Mouse (Mus musculus) forebrain, embryonic 11.5 days (tissue): ENCODE results near the gene C87436. TPM values are rescaled to one million over a fixed set of nuclear protein-coding genes. Genes with fewer than 3 reads are reported as not detected.
"Not testable (repeated sequence)": the region's sequence is repeated elsewhere in the genome, so short reads cannot be mapped to it uniquely, and the experiment has no call there.

Source experiments
- ATAC-seq: fragments of 200-750 bp; cut with Nextera tagmentation; replicated peaks from 2 replicates; pipeline ENCODE4 v1.8.0; 2017; ENCODE audit warnings: moderate TSS enrichment; ENCODE audit not compliant: low FRiP score
- DNase-seq: peaks from one replicate; pipeline ENCODE4 v3.0.0-alpha.2; 2017; ENCODE audit warnings: low spot score
- H3K27ac ChIP-seq: fragments of 300-500 bp; sonication (generic); 2 replicates; pipeline ENCODE4 v1.5.1; 2014; ENCODE audit warnings: low read depth, low read length
- H3K27me3 ChIP-seq: fragments of 300-500 bp; sonication (generic); 2 replicates; pipeline ENCODE4 v1.6.1; 2014; ENCODE audit warnings: mild to moderate bottlenecking, low read length, mixed read lengths; ENCODE audit not compliant: control insufficient read depth, insufficient read depth
- H3K36me3 ChIP-seq: fragments of 300-500 bp; sonication (generic); 2 replicates; pipeline ENCODE4 v1.6.1; 2014; ENCODE audit warnings: mild to moderate bottlenecking, low read length, moderate library complexity, mixed read lengths; ENCODE audit not compliant: control insufficient read depth, insufficient read depth
- H3K4me1 ChIP-seq: fragments of 300-500 bp; sonication (generic); replicated peaks from 2 replicates; pipeline ENCODE4 v1.6.1; 2014; ENCODE audit warnings: low read length, mixed read lengths; ENCODE audit not compliant: control insufficient read depth, insufficient read depth
- H3K4me2 ChIP-seq: fragments of 300-500 bp; sonication (generic); 2 replicates; pipeline ENCODE4 v1.6.1; 2014; ENCODE audit warnings: low read depth, mild to moderate bottlenecking, low read length, moderate library complexity, mixed read lengths; ENCODE audit not compliant: severe bottlenecking
- H3K4me3 ChIP-seq: fragments of 300-500 bp; sonication (generic); 2 replicates; pipeline ENCODE4 v1.5.1; 2014; ENCODE audit warnings: low read depth, low read length
- H3K9ac ChIP-seq: fragments of 300-500 bp; sonication (generic); 2 replicates; pipeline ENCODE4 v1.6.1; 2014; ENCODE audit warnings: low read length
- H3K9me3 ChIP-seq: fragments of 300-500 bp; sonication (generic); 2 replicates; pipeline ENCODE4 v1.6.1; 2016; ENCODE audit warnings: low read length, mixed read lengths; ENCODE audit not compliant: control insufficient read depth
- WGBS: fragments of 180-500 bp; shearing (Covaris S2); extraction: QIAGEN DNeasy Blood & Tissue Kit; methylation state at CpG from one replicate; pipeline ENCODE4 v1.1.7; 2014; 5-methylcytosine and 5-hydroxymethylcytosine counted together
- polyA plus RNA-seq: library from polyadenylated mRNA; unstranded; fragments of >200 nt; fragmentation: Nextera tagmentation; extraction: Ambion mirVana; gene quantifications from 2 replicates; pipeline ENCODE4 v1.2.1, GENCODE M21; 2014

C87436 gene
- polyA plus RNA-seq, 1 experiment from 2014 or later: 28.1 TPM

DNA sequence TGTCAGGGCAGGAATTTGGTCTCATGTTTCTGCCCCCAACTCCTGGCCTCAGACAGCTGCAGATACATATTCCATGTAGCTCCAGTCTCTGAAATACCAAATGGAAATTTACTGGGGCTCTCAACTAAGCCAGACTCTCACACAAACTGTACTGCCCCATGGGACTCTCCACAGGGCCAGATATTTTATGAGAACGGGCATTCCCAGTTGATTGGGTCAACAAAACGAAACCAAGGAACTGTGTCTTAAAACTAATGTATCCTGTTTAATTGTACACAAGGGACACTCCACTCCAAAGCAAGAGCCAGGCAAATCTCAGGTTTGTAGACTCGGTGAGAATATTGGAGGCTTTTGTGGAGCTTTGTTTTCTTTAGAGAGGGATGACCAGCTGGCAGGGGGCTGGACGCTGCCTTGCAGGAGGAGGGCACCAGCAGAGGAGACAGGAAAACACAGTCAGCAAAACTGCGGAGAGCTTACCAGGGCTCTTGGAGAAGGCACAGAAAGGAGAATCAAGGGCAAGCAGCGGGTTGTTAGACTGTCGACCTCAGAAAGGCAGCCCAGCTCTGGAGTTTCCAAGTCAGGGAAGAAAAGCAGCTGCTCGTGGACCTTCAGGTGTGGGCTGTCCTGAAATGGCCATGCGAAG lies 42.1 kb downstream of the C87436 start:
- H3K36me3 ChIP-seq: no peaks in the 10 kb centered on the region
- no peaks in the 10 kb centered on the region for H3K9me3 ChIP-seq
- WGBS: 51% methylated on average over 9 of the region's 9 CpGs
- no peak for DNase-seq
- H3K4me2 ChIP-seq: no peak overlapping the region
- H3K27ac ChIP-seq: no peak overlapping the region
- peaks cover 2% of the 10 kb centered on the region; the same call in 1 of the 2 replicates for H3K4me1 ChIP-seq
- no peaks in the 10 kb centered on the region for H3K27me3 ChIP-seq
- ATAC-seq: no peak
- peak overlapping the region; percentile 6; the same call in 1 of the 2 replicates for H3K9ac ChIP-seq
- H3K4me3 ChIP-seq: no peak overlapping the region

DNA sequence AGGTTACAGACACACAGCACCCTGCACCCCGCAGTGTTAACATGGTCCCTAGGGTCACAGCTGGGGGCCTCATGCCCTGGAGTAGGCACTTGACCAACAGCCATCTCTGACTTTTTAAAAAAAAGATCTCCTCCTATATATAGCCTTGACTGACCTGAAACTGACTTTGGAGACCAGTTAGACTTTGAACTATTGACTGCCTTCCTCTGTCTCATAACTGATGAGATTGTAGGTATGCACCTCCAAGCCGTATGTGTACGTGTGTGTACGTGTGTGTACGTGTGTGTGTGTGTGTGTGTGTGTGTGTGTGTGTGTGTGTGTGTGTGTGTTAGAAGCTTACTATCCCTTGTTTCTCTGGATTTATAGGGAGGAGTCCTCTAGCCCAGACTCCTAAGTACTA lies 43.7 kb downstream of the C87436 start:
- Histone ChIP-seq H3K4me1 (peaks cover 2% of the 10 kb centered on the region; the same call in 1 of the 2 replicates), H3K27me3 (no peaks in the 10 kb centered on the region), H3K9me3 (no peaks in the 10 kb centered on the region), H3K9ac (no peak overlapping the region), H3K4me2 (no peak overlapping the region), H3K36me3 (no peaks in the 10 kb centered on the region), H3K27ac (no peak overlapping the region), H3K4me3 (no peak overlapping the region)
- ATAC-seq (no peak), DNase-seq (no peak)
- 92% methylated on average over 5 of the region's 5 CpGs for WGBS

DNA sequence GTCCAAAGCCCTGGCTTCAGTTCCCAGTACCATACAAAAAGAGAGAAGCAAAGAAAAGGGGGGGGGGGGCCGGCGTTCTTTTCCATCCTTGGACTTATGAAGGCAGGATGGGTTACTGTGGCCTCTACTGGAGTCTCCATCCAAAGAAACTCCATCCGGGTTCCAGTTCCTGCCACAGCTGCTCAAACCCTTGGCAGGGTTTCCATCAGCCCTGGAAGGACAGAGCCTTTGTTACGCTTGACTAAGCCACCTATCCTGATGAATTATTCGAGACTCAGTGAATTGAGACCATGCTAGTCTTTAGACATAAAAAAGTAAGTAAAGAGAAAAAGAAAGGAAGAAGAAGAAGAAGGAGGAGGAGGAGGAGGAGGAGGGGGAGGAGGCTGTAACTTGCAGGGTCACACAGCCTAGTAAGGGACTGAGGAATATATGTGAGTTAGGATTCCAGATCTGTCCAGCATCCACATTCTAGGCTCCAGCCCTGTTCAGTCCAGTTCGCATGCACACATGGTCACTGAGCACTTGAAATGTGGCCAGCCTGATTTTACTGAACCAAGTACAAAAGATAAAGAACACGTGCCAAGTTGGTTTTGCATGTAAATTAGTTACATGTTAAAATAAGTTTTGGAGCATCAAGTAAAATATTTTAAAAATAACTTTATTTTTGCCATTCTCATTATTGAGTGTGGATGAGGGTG lies 47.9 kb downstream of the C87436 start:
- DNase-seq (no peak), ATAC-seq (no peak)
- H3K4me1 ChIP-seq: peaks cover 15% of the 10 kb centered on the region
- 77% methylated on average over 6 of the region's 7 CpGs for WGBS
- H3K4me2 ChIP-seq: no peak overlapping the region
- no peak overlapping the region for H3K27ac ChIP-seq
- no peak overlapping the region for H3K9ac ChIP-seq
- H3K27me3 ChIP-seq: no peaks in the 10 kb centered on the region
- no peaks in the 10 kb centered on the region for H3K36me3 ChIP-seq
- H3K4me3 ChIP-seq: no peak overlapping the region
- no peaks in the 10 kb centered on the region for H3K9me3 ChIP-seq

DNA sequence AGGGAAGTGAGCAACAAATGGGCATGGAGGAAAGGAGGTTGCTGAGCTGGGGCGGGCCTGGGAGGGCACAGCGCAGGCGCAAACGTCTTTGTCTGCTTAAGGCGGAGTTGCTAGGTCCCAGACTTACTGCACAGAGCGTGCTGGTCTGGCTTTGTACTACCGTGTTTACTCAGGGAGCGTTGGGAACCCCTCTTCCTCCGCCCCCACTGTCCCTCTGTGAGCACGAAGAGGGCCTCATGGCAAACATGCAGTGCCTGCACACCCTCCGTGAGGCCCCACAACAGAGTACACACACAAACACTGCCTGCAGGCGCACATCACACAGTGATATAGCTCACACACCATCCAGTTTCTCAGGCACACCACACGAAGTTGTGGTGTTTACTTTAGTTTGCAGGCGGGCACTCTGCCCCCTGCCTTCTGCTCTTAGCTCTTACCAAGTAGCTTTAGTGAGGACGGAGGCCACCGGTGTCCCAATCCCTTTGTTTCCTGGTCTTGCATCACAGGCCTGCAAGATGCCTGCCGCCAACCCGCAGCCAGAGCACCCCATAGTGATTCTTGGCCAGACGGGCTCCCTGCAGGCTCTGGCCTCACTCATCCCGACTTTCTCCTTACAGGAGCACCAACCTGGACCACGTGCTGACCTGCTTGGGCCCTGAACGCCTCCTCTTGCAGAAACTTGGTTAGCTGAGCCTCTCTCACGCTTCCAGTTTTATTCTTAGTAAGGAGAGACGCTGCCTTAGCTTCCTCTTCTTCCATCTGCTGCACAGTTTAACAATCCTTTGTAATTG lies 49.4 kb downstream of the C87436 start:
- Histone ChIP-seq H3K36me3 (no peaks in the 10 kb centered on the region), H3K4me1 (peaks cover 15% of the 10 kb centered on the region), H3K4me2 (peak overlapping the region; percentile 19; the same call in 1 of the 2 replicates), H3K9ac (peak overlapping the region; percentile 55), H3K27me3 (no peaks in the 10 kb centered on the region), H3K27ac (peak overlapping the region; percentile 93), H3K4me3 (no peak overlapping the region), H3K9me3 (no peaks in the 10 kb centered on the region)
- WGBS: 5% methylated on average over 24 of the region's 24 CpGs
- ATAC-seq (peak; percentile 96), DNase-seq (peak; percentile 88)

DNA sequence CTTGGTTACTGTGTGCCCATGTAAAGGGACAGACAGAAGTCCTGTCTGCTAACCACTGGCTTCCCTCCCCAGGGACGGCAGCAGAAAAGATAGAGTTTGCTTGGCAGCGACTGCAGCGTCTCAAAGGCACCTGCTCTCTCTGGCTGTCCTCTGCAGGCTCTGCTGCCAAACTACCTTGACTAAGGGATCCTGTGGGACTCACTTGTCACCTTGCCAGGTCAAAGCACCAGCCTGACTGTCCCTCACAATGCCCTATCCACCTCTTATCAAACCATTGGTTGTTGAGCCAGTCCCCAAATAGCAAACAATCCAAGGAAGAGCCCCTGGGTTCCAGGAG lies 49.9 kb downstream of the C87436 start:
- DNase-seq: peak; percentile 55
- Histone ChIP-seq H3K27ac (peak overlapping the region; percentile 93), H3K4me2 (no peak overlapping the region), H3K27me3 (no peaks in the 10 kb centered on the region), H3K4me1 (peaks cover 15% of the 10 kb centered on the region), H3K9ac (peak overlapping the region; percentile 55), H3K4me3 (no peak overlapping the region), H3K36me3 (no peaks in the 10 kb centered on the region), H3K9me3 (no peaks in the 10 kb centered on the region)
- ATAC-seq: no peak
- 46% methylated on average over 3 of the region's 3 CpGs for WGBS

DNA sequence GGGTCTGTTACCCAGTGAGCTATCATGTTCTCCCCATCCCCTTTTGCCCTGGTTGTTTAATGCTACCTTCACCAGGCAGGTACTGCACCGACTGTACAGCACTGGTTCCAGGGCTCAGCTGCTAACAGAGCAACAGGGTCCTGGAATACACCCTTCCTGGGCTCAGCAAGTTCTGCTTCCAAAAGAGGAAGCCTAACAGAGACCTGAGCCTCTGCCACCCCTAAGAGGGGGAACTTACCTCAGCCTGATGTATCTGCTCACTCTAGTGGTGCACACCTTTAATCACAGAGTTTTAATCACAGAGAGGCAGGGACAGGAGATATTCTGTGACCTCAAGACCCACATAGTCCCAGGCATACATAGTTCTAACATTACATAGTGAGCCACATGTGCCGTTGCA lies 51.8 kb downstream of the C87436 start:
- peaks cover 15% of the 10 kb centered on the region for H3K4me1 ChIP-seq
- 96% methylated on average over 2 of the region's 2 CpGs for WGBS
- no peaks in the 10 kb centered on the region for H3K27me3 ChIP-seq
- H3K36me3 ChIP-seq: no peaks in the 10 kb centered on the region
- H3K27ac ChIP-seq: no peak overlapping the region
- no peaks in the 10 kb centered on the region for H3K9me3 ChIP-seq
- H3K4me2 ChIP-seq: no peak overlapping the region
- DNase-seq: no peak
- no peak overlapping the region for H3K4me3 ChIP-seq
- H3K9ac ChIP-seq: no peak overlapping the region
- no peak for ATAC-seq

DNA sequence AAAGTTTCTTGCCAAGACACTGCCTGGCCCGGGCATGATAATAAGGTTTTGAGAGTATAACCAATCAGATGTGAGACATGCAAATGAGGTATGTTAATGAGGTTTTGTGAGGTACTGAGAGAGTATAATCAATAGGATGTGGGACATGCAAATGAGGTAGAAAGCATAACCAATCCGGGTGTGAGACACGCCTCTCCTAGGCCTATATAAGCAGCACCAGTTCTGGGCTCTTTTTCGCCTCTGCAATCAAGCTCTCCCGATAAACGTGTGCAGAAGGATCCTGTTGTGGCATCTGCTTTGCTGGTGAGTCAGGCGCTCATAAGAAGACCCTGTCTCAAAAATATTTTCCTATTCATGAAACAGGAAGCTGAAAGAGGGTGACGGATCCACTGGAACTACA lies 52.2 kb downstream of the C87436 start:
- not testable (repeated sequence) for H3K27ac ChIP-seq, H3K4me2 ChIP-seq, ATAC-seq, H3K9ac ChIP-seq, H3K4me3 ChIP-seq, H3K36me3 ChIP-seq, H3K9me3 ChIP-seq, H3K27me3 ChIP-seq, DNase-seq
- WGBS: 94% methylated on average over 8 of the region's 8 CpGs
- peaks cover 15% of the 10 kb centered on the region for H3K4me1 ChIP-seq

DNA sequence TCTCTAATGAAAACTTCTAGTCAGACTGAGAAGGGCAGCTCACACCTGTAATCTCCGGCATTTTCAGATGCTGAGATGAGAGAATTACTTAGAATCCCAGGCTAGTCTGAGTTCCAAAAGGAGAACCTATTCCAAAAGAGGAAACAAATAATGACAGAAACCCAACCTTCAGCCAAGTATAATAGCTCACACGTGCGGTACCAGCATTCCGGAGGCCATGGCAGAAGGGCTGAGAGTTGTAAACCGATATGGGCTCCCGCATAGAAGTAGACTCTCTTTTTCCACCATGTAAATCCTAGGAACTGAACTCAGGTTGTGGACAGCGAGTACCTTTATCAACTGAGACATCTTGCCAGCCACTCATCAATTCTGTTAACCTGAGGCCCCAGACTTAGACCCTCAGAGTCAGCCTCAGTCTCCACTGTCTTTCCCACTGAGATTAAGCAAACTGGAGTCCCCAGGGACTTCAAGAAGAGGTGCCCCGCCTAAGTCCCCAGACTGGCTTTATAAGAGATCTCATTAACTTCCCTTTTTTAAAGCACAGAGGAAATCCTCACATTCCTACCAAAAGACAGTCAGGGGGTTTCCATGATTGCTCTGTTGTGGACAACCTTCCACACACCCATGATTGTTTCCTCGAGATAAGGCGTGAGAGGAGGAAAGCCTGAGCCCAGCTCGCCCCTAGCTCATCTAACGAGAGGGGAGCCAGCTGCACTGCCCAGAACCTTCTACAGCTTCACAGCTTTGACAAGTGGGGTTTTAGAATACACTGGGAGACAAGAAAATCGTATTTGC lies 55.5 kb downstream of the C87436 start:
- Histone ChIP-seq H3K4me3 (no peak overlapping the region), H3K27me3 (no peaks in the 10 kb centered on the region), H3K27ac (no peak overlapping the region), H3K4me1 (no peaks in the 10 kb centered on the region), H3K9me3 (no peaks in the 10 kb centered on the region), H3K36me3 (no peaks in the 10 kb centered on the region), H3K9ac (no peak overlapping the region), H3K4me2 (no peak overlapping the region)
- ATAC-seq: no peak
- DNase-seq: no peak
- 77% methylated on average over 13 of the region's 13 CpGs for WGBS
